Mouse (Mus musculus): Measurements from ENCODE around the gene Slc25a10. TPM values are rescaled to one million over a fixed set of nuclear protein-coding genes. Genes with fewer than 3 reads are reported as not detected.
A peak's percentile ranks its signal among the peaks of the same experiment; 100 is the strongest.

Slc25a10 gene
- total and polyA plus RNA-seq, 3 experiments, result 52.0 to 53.6 TPM; not detected in 1

DNA sequence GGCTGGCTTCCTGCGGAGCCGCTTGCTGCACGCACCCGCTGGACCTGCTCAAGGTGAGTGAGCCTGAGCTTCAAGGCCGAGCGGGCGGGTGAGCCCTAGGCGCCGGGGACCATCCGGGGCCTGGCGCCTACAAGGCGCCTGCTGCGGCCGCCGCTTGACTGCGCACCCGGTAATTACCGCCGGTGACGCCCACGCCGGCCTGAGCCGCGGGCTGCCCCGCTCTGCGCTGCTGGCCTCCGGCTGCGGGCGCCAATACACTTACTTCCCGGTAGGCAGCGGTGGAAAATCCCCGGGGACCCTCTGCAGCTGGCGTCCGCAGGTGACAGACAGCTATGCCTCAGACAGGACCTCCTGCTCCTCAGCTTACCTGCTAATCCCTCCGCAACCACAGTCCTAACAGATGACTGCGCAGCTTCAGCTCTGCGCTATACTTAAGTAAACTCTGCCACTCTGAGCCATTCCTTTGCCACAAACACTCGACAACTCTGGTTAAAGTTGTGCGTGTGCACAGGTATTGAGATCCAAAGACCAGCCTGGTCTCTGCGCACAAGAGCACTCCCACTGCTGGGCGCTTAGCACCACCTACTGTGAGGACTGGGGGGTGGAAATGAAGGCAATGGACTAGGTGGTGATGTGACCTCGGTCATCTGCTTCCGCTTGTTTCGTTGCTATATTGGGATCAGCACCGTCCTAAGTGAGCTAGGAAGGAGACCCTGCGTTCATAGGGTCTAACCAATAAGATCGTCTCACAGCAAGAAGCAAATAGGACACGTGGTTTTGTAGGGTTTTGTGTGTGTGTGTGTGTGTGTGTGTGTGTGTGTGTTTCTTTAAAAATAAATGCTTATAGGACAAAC lies 611 bp downstream of the Slc25a10 start (continued):
- peak; percentile 60 for TF ChIP-seq HCFC1 (IDR thresholded peaks at IDR 0.05; ENCODE audit: low read depth, low read length)

DNA sequence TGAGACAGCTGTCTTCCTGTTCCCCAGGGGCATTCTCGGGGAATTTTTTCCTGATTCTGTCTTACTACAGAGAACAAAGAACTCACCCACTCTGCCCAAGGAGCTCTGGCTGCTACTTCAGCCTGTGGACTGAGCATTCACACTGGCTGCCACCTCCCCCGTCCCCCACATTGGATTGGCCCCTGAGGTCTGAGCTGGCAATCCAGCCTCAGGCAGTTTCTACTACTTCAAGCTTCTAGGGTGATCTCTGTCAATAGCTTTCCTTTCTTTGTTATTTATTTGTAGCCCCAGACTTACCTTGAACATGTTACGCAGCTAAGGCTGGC lies 1.2 kb downstream of the Slc25a10 start:
- Histone ChIP-seq H3K27me3 (ENCODE audit: control insufficient read depth in 1 of 2, insufficient read depth in 2 of 2, low read length in 2 of 2) (no peaks in the 10 kb centered on the region), H3K9ac (ENCODE audit: control insufficient read depth, low read depth, low read length, poor library complexity, severe bottlenecking) (peak overlapping the region; percentile 87), H3K79me2 (ENCODE audit: control insufficient read depth, insufficient read depth, low read length, poor library complexity) (peaks cover 19% of the 10 kb centered on the region), H3K36me3 (ENCODE audit: control insufficient read depth in 1 of 2, insufficient read depth in 2 of 2, low read length in 2 of 2) (peaks cover 0 to 11% of the 10 kb centered on the region in 2 experiments; a peak in 2 of 4 replicates), H3K9me3 (replicated peaks; ENCODE audit: insufficient read depth, low read length) (no peaks in the 10 kb centered on the region), H3K4me1 (ENCODE audit: control insufficient read depth in 1 of 2, insufficient read depth in 2 of 2, low read length in 2 of 2) (peaks cover 0 to 20% of the 10 kb centered on the region in 2 experiments; a peak in 2 of 4 replicates), H3K4me3 (ENCODE audit: control insufficient read depth in 1 of 2, insufficient read depth in 1 of 2, low read depth in 2 of 2, low read length in 2 of 2) (peak overlapping the region; percentile 63 to 80), H3K27ac (ENCODE audit: control insufficient read depth, low read depth, low read length) (no peak overlapping the region)
- no peak for TF ChIP-seq MYC (IDR thresholded peaks at IDR 0.05; ENCODE audit: low read depth, low read length)
- TF ChIP-seq UBTF (IDR thresholded peaks at IDR 0.05; ENCODE audit: borderline replicate concordance, insufficient read depth, low read depth, low read length), result no peak
- no peak for TF ChIP-seq USF2 (IDR thresholded peaks at IDR 0.05; ENCODE audit: borderline replicate concordance in 1 of 2, insufficient read depth in 1 of 2, low read depth in 1 of 2, low read length in 2 of 2)
- no peak for TF ChIP-seq POLR2AphosphoS2 (IDR thresholded peaks at IDR 0.05; ENCODE audit: low read length)
- TF ChIP-seq RAD21 (IDR thresholded peaks at IDR 0.05; ENCODE audit: low read depth, low read length), result no peak
- no peak for TF ChIP-seq MXI1 (IDR thresholded peaks at IDR 0.05; ENCODE audit: low read depth, low read length)
- no peak for TF ChIP-seq ZKSCAN1 (IDR thresholded peaks at IDR 0.05; ENCODE audit: low read depth, low read length)
- no peak for TF ChIP-seq SIN3A (IDR thresholded peaks at IDR 0.05; ENCODE audit: low read length)
- no peak for TF ChIP-seq BHLHE40 (IDR thresholded peaks at IDR 0.05; ENCODE audit: borderline replicate concordance, low read depth, low read length)
- TF ChIP-seq HCFC1 (IDR thresholded peaks at IDR 0.05; ENCODE audit: low read depth, low read length), result no peak
- no peak for TF ChIP-seq ZNF384 (IDR thresholded peaks at IDR 0.05; ENCODE audit: low read depth, low read length)
- DNase-seq (ENCODE audit: low read depth, low spot score), result no peak

DNA sequence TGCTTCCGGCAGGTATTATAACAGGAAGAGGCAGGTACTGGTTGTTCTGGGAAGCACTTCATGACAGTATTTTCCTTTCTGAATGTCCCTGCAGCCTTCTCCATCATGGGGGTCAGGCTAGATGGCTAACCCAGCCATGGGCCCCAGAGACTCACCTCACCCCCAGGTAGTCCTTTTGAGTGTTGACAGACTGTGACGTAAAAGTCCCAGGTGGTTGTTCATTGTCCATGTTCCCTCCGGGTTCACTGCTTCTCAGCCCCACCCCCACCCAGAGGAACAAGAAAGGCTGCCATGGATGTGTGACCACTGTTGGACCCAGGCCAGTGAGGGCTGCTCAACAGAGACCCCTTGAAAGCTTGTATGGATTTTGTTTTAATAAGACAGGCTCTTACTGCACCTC lies 1.7 kb downstream of the Slc25a10 start:
- Histone ChIP-seq H3K27ac (ENCODE audit: control insufficient read depth, low read depth, low read length) (no peak overlapping the region), H3K4me1 (ENCODE audit: control insufficient read depth in 1 of 2, insufficient read depth in 2 of 2, low read length in 2 of 2) (peaks cover 0 to 20% of the 10 kb centered on the region in 2 experiments; a peak in 2 of 4 replicates), H3K9ac (ENCODE audit: control insufficient read depth, low read depth, low read length, poor library complexity, severe bottlenecking) (no peak overlapping the region), H3K4me3 (ENCODE audit: control insufficient read depth in 1 of 2, insufficient read depth in 1 of 2, low read depth in 2 of 2, low read length in 2 of 2) (no peak overlapping the region), H3K79me2 (ENCODE audit: control insufficient read depth, insufficient read depth, low read length, poor library complexity) (peaks cover 19% of the 10 kb centered on the region), H3K27me3 (ENCODE audit: control insufficient read depth in 1 of 2, insufficient read depth in 2 of 2, low read length in 2 of 2) (no peaks in the 10 kb centered on the region), H3K36me3 (ENCODE audit: control insufficient read depth in 1 of 2, insufficient read depth in 2 of 2, low read length in 2 of 2) (peaks cover 0 to 11% of the 10 kb centered on the region in 2 experiments; a peak in 2 of 4 replicates), H3K9me3 (replicated peaks; ENCODE audit: insufficient read depth, low read length) (no peaks in the 10 kb centered on the region)
- no peak for DNase-seq (ENCODE audit: low read depth, low spot score)
- TF ChIP-seq HCFC1 (IDR thresholded peaks at IDR 0.05; ENCODE audit: low read depth, low read length) (no peak), CTCF (IDR thresholded peaks at IDR 0.05 in 2 of 3, conservative IDR thresholded peaks at IDR 0.05 in 1 of 3; ENCODE audit: control insufficient read depth in 1 of 3, insufficient read depth in 1 of 3, low read depth in 2 of 3, low read length in 3 of 3, poor library complexity in 1 of 3, severe bottlenecking in 1 of 3) (no peak), MAZ (IDR thresholded peaks at IDR 0.05; ENCODE audit: low read depth, low read length) (no peak), JUND (IDR thresholded peaks at IDR 0.05; ENCODE audit: low read depth, low read length) (no peak), BHLHE40 (IDR thresholded peaks at IDR 0.05; ENCODE audit: borderline replicate concordance, low read depth, low read length) (no peak), ZNF384 (IDR thresholded peaks at IDR 0.05; ENCODE audit: low read depth, low read length) (no peak), E2F4 (IDR thresholded peaks at IDR 0.05; ENCODE audit: borderline replicate concordance, low read depth, low read length) (no peak), NELFE (IDR thresholded peaks at IDR 0.05; ENCODE audit: low read depth, low read length) (no peak), USF2 (IDR thresholded peaks at IDR 0.05; ENCODE audit: borderline replicate concordance in 1 of 2, insufficient read depth in 1 of 2, low read depth in 1 of 2, low read length in 2 of 2) (no peak), ETS1 (IDR thresholded peaks at IDR 0.05; ENCODE audit: low read depth, low read length) (no peak), ZC3H11A (IDR thresholded peaks at IDR 0.05; ENCODE audit: low read depth, low read length) (no peak), RAD21 (IDR thresholded peaks at IDR 0.05; ENCODE audit: low read depth, low read length) (no peak), KAT2A (conservative IDR thresholded peaks at IDR 0.05; ENCODE audit: low read depth, low read length) (no peak), RCOR1 (IDR thresholded peaks at IDR 0.05; ENCODE audit: low read depth, low read length) (no peak), MAFK (IDR thresholded peaks at IDR 0.05; ENCODE audit: borderline replicate concordance, low read depth, low read length) (no peak), MYB (IDR thresholded peaks at IDR 0.05; ENCODE audit: low read depth, low read length) (no peak), TCF12 (IDR thresholded peaks at IDR 0.05; ENCODE audit: low read depth, low read length) (no peak), ZMIZ1 (IDR thresholded peaks at IDR 0.05; ENCODE audit: low read depth, low read length) (no peak), SMC3 (IDR thresholded peaks at IDR 0.05; ENCODE audit: low read depth, low read length) (no peak)

Measured in MEL (cell line).